Mouse (Mus musculus): ENCODE results near the gene Gorasp2. TPM values are rescaled to one million over a fixed set of nuclear protein-coding genes. Genes with fewer than 3 reads are reported as not detected.

Gorasp2 gene
- polyA plus RNA-seq, 1 experiment from 2014 or later, result 138 TPM

GRCm38 (mm10) chr2:70640968-70641367 lies 20.4 kb upstream of the Gorasp2 start:
- Histone ChIP-seq H3K9me3 (ENCODE audit: control insufficient read depth, low read length) (0 out of 2 replicates have a peak, but pooled peaks cover 5% of the 10 kb centered on the region), H3K4me1 (ENCODE audit: control insufficient read depth in 2 of 2, insufficient read depth in 2 of 2, low read length in 2 of 2) (no peaks in the 10 kb centered on the region), H3K4me3 (ENCODE audit: control insufficient read depth in 1 of 2, insufficient read depth in 1 of 2, low read depth in 1 of 2, low read length in 2 of 2) (no peak overlapping the region), H3K27ac (replicated peaks in 1 of 2; ENCODE audit: control insufficient read depth in 1 of 2, insufficient read depth in 1 of 2, low read depth in 2 of 2, low read length in 2 of 2) (no peak overlapping the region), H3K4me2 (ENCODE audit: low read length) (no peak overlapping the region), H3K9ac (ENCODE audit: low read length) (no peak overlapping the region), H3K36me3 (ENCODE audit: control insufficient read depth, insufficient read depth, low read length) (no peaks in the 10 kb centered on the region), H3K27me3 (ENCODE audit: control insufficient read depth, insufficient read depth, low read length) (no peaks in the 10 kb centered on the region)
- ATAC-seq (ENCODE audit: insufficient number of reproducible peaks, insufficient read depth, low FRiP score, low read depth), result no peak

DNA sequence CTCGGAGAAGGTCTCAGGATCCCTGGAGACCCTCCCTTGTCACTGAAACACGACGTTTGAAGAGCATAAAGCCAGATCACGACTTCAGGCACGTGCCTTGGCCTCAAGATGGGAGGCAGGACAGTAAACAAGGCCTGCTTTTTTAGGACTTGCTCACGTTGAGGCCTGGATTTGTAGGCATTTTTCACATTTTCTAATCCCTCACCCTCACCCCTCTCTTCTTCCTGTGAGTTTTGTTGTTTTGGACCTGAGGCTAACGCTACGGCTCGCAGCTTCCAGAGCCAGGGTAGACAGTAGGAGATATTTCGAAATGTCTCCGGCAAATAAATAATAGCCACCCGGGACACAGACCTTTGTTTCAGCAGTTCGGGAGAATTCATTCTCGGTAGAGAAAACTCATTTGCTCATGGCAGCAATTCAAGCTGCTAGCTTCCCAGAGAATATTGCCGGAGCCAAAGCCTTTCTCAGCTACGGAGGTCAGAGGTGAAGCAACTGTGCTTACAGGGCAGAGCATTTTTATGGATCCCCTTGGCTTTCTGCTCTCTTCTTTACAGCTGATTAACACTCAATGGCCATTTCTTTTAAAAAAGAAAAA lies 18.3 kb upstream of the Gorasp2 start:
- Histone ChIP-seq H3K27ac (replicated peaks in 1 of 2; ENCODE audit: control insufficient read depth in 1 of 2, insufficient read depth in 1 of 2, low read depth in 2 of 2, low read length in 2 of 2) (no peak overlapping the region), H3K9me3 (ENCODE audit: control insufficient read depth, low read length) (no peaks in the 10 kb centered on the region), H3K4me1 (ENCODE audit: control insufficient read depth in 2 of 2, insufficient read depth in 2 of 2, low read length in 2 of 2) (no peaks in the 10 kb centered on the region), H3K36me3 (ENCODE audit: control insufficient read depth, insufficient read depth, low read length) (no peaks in the 10 kb centered on the region), H3K9ac (ENCODE audit: low read length) (no peak overlapping the region), H3K27me3 (ENCODE audit: control insufficient read depth, insufficient read depth, low read length) (no peaks in the 10 kb centered on the region), H3K4me3 (ENCODE audit: control insufficient read depth in 1 of 2, insufficient read depth in 1 of 2, low read depth in 1 of 2, low read length in 2 of 2) (no peak overlapping the region), H3K4me2 (ENCODE audit: low read length) (no peak overlapping the region)
- ATAC-seq (ENCODE audit: insufficient number of reproducible peaks, insufficient read depth, low FRiP score, low read depth), result no peak
- 73% methylated on average over 16 of the region's 16 CpGs for WGBS

DNA sequence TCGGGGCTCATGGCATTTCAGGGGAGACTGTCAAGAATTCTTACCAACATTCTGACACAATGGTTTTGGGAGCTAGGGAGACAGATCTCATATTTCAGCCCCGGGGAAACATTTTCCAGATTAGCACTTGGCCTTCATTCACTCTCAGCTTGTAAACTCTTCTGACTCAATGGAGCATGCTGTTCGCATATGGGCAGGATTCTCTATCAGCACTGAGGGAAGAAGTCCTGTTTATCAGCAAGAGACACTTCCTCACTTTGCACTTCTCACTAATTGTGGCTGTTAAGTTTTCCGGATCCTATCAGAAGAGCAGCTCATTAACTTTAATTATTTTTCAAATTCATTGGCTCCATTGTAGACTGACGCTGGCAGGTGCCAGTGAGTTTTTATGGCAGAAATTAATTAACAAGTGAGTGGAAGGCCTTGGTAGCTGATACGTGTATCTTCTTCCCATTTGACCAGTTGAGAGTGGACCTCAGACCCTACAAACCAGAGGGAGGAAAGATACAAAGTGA lies 16.1 kb upstream of the Gorasp2 start:
- Histone ChIP-seq H3K9ac (ENCODE audit: low read length) (no peak overlapping the region), H3K4me2 (ENCODE audit: low read length) (no peak overlapping the region), H3K36me3 (ENCODE audit: control insufficient read depth, insufficient read depth, low read length) (no peaks in the 10 kb centered on the region), H3K27ac (replicated peaks in 1 of 2; ENCODE audit: control insufficient read depth in 1 of 2, insufficient read depth in 1 of 2, low read depth in 2 of 2, low read length in 2 of 2) (no peak overlapping the region), H3K4me1 (ENCODE audit: control insufficient read depth in 2 of 2, insufficient read depth in 2 of 2, low read length in 2 of 2) (no peaks in the 10 kb centered on the region), H3K27me3 (ENCODE audit: control insufficient read depth, insufficient read depth, low read length) (no peaks in the 10 kb centered on the region), H3K4me3 (ENCODE audit: control insufficient read depth in 1 of 2, insufficient read depth in 1 of 2, low read depth in 1 of 2, low read length in 2 of 2) (no peak overlapping the region), H3K9me3 (ENCODE audit: control insufficient read depth, low read length) (no peaks in the 10 kb centered on the region)
- 62% methylated on average over 6 of the region's 6 CpGs for WGBS
- no peak for ATAC-seq (ENCODE audit: insufficient number of reproducible peaks, insufficient read depth, low FRiP score, low read depth)

DNA sequence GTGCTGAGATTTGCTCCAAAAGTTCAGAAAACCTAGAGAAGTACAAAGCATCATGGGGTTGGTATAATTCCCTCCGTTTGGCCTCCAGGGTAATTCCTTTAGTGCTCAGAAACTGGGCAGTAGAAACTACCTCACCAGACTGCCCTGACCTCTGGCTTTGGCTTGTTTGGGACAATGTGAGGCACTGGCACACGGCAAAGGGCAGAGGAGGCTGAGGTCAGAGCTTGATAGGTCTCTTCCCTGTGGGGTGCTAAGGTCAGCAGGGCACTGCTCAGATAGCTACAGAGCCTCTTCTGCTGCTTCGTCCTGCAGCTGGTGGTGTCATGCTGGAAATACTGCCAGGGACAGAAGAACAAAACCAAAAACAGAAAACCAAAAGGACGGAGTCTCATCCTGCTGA lies 13.7 kb upstream of the Gorasp2 start:
- Histone ChIP-seq H3K4me1 (ENCODE audit: control insufficient read depth in 2 of 2, insufficient read depth in 2 of 2, low read length in 2 of 2) (no peaks in the 10 kb centered on the region), H3K4me3 (ENCODE audit: control insufficient read depth in 1 of 2, insufficient read depth in 1 of 2, low read depth in 1 of 2, low read length in 2 of 2) (no peak overlapping the region), H3K27me3 (ENCODE audit: control insufficient read depth, insufficient read depth, low read length) (no peaks in the 10 kb centered on the region), H3K4me2 (ENCODE audit: low read length) (no peak overlapping the region), H3K9ac (ENCODE audit: low read length) (no peak overlapping the region), H3K9me3 (ENCODE audit: control insufficient read depth, low read length) (no peaks in the 10 kb centered on the region), H3K27ac (replicated peaks in 1 of 2; ENCODE audit: control insufficient read depth in 1 of 2, insufficient read depth in 1 of 2, low read depth in 2 of 2, low read length in 2 of 2) (no peak overlapping the region), H3K36me3 (ENCODE audit: control insufficient read depth, insufficient read depth, low read length) (no peaks in the 10 kb centered on the region)
- no peak for ATAC-seq (ENCODE audit: insufficient number of reproducible peaks, insufficient read depth, low FRiP score, low read depth)
- WGBS, result 47% methylated on average over 4 of the region's 4 CpGs

- Histone ChIP-seq H3K4me3 (ENCODE audit: control insufficient read depth in 1 of 2, insufficient read depth in 1 of 2, low read depth in 1 of 2, low read length in 2 of 2) (no peak overlapping the region), H3K36me3 (ENCODE audit: control insufficient read depth, insufficient read depth, low read length) (no peaks in the 10 kb centered on the region), H3K4me2 (ENCODE audit: low read length) (no peak overlapping the region), H3K9me3 (ENCODE audit: control insufficient read depth, low read length) (no peaks in the 10 kb centered on the region), H3K9ac (ENCODE audit: low read length) (no peak overlapping the region), H3K4me1 (ENCODE audit: control insufficient read depth in 2 of 2, insufficient read depth in 2 of 2, low read length in 2 of 2) (no peaks in the 10 kb centered on the region), H3K27ac (replicated peaks in 1 of 2; ENCODE audit: control insufficient read depth in 1 of 2, insufficient read depth in 1 of 2, low read depth in 2 of 2, low read length in 2 of 2) (no peak overlapping the region), H3K27me3 (ENCODE audit: control insufficient read depth, insufficient read depth, low read length) (no peaks in the 10 kb centered on the region)
- WGBS, result 82% methylated on average over 5 of the region's 5 CpGs
- ATAC-seq (ENCODE audit: insufficient number of reproducible peaks, insufficient read depth, low FRiP score, low read depth), result no peak
Observed at GRCm38 (mm10) chr2:70648271-70648670, 13.1 kb upstream of the Gorasp2 start.

- Histone ChIP-seq H3K27me3 (ENCODE audit: control insufficient read depth, insufficient read depth, low read length) (no peaks in the 10 kb centered on the region), H3K36me3 (ENCODE audit: control insufficient read depth, insufficient read depth, low read length) (no peaks in the 10 kb centered on the region), H3K4me2 (ENCODE audit: low read length) (no peak overlapping the region), H3K4me1 (ENCODE audit: control insufficient read depth in 2 of 2, insufficient read depth in 2 of 2, low read length in 2 of 2) (no peaks in the 10 kb centered on the region), H3K9ac (ENCODE audit: low read length) (no peak overlapping the region), H3K9me3 (ENCODE audit: control insufficient read depth, low read length) (no peaks in the 10 kb centered on the region), H3K4me3 (ENCODE audit: control insufficient read depth in 1 of 2, insufficient read depth in 1 of 2, low read depth in 1 of 2, low read length in 2 of 2) (no peak overlapping the region), H3K27ac (replicated peaks in 1 of 2; ENCODE audit: control insufficient read depth in 1 of 2, insufficient read depth in 1 of 2, low read depth in 2 of 2, low read length in 2 of 2) (no peak overlapping the region)
- ATAC-seq (ENCODE audit: insufficient number of reproducible peaks, insufficient read depth, low FRiP score, low read depth), result no peak
- 77% methylated on average over 4 of the region's 4 CpGs for WGBS
Observed at GRCm38 (mm10) chr2:70649471-70649870, 11.9 kb upstream of the Gorasp2 start.

DNA sequence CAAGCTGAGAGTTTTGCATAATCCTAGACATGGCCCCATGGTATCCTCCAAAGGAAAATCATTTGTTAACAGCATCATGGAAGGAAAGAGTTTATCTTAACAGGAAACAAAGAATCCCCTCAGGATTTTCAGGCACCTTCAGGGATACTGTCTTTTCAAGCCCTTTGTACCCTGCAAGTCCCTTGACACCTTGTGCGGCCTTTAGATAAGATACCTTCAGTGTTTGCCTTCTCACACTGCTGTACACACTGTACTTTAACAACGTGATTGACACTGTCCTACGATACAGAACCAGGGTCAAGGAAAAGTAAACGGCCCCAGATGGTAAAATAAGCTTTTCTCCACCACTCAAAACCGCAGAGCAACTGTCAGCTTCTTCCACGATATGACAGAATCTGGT lies 9.6 kb upstream of the Gorasp2 start:
- ATAC-seq (ENCODE audit: insufficient number of reproducible peaks, insufficient read depth, low FRiP score, low read depth), result no peak
- Histone ChIP-seq H3K27me3 (ENCODE audit: control insufficient read depth, insufficient read depth, low read length) (no peaks in the 10 kb centered on the region), H3K9ac (ENCODE audit: low read length) (no peak overlapping the region), H3K27ac (replicated peaks in 1 of 2; ENCODE audit: control insufficient read depth in 1 of 2, insufficient read depth in 1 of 2, low read depth in 2 of 2, low read length in 2 of 2) (no peak overlapping the region), H3K36me3 (ENCODE audit: control insufficient read depth, insufficient read depth, low read length) (no peaks in the 10 kb centered on the region), H3K4me1 (ENCODE audit: control insufficient read depth in 2 of 2, insufficient read depth in 2 of 2, low read length in 2 of 2) (no peaks in the 10 kb centered on the region), H3K4me2 (ENCODE audit: low read length) (no peak overlapping the region), H3K9me3 (ENCODE audit: control insufficient read depth, low read length) (no peaks in the 10 kb centered on the region), H3K4me3 (ENCODE audit: control insufficient read depth in 1 of 2, insufficient read depth in 1 of 2, low read depth in 1 of 2, low read length in 2 of 2) (no peak overlapping the region)
- 32% methylated on average over 6 of the region's 6 CpGs for WGBS

- Histone ChIP-seq H3K9ac (ENCODE audit: low read length) (no peak overlapping the region), H3K4me2 (ENCODE audit: low read length) (no peak overlapping the region), H3K27me3 (ENCODE audit: control insufficient read depth, insufficient read depth, low read length) (peaks cover 7% of the 10 kb centered on the region; the same call in 1 of the 2 replicates), H3K4me1 (ENCODE audit: control insufficient read depth in 2 of 2, insufficient read depth in 2 of 2, low read length in 2 of 2) (no peaks in the 10 kb centered on the region), H3K9me3 (ENCODE audit: control insufficient read depth, low read length) (no peaks in the 10 kb centered on the region), H3K4me3 (ENCODE audit: control insufficient read depth in 1 of 2, insufficient read depth in 1 of 2, low read depth in 1 of 2, low read length in 2 of 2) (no peak overlapping the region), H3K36me3 (ENCODE audit: control insufficient read depth, insufficient read depth, low read length) (no peaks in the 10 kb centered on the region), H3K27ac (replicated peaks in 1 of 2; ENCODE audit: control insufficient read depth in 1 of 2, insufficient read depth in 1 of 2, low read depth in 2 of 2, low read length in 2 of 2) (no peak overlapping the region)
- 64% methylated on average over 7 of the region's 7 CpGs for WGBS
- no peak for ATAC-seq (ENCODE audit: insufficient number of reproducible peaks, insufficient read depth, low FRiP score, low read depth)
Observed at GRCm38 (mm10) chr2:70657083-70657482, 4.3 kb upstream of the Gorasp2 start.

Measured in heart, embryonic 14.5 days (tissue).